Mouse (Mus musculus) thymus, postnatal 36 days (tissue): ENCODE measurements around the gene Klhdc3.

Experiments used
- DNase-seq, 2 experiments: peaks; one replicate each; pipeline ENCODE4 v3.0.0; 2022; ENCODE audit warnings: mixed read lengths in 2 of 2

Gene Klhdc3

DNA sequence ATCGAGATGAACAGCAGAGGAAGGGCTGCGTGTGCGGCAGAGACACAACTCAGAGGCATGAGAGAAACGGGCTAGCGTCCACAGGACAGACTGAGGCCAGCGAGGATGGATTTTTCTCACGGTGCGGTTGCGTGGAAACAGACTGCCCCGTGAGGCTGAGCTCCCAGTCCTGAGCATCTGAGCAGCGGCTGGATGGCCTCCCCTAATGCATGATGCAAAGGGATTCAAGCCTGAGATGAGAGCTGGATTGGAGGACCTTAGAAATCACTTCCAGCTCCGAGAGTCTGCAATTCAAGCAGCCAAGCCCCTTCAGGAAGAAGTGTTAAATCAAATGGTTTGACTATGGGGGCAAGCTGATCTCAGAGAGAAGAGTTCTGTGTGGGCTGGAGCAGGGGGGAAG is 20.8 kb upstream of the Klhdc3 start:
- no peak for DNase-seq

DNA sequence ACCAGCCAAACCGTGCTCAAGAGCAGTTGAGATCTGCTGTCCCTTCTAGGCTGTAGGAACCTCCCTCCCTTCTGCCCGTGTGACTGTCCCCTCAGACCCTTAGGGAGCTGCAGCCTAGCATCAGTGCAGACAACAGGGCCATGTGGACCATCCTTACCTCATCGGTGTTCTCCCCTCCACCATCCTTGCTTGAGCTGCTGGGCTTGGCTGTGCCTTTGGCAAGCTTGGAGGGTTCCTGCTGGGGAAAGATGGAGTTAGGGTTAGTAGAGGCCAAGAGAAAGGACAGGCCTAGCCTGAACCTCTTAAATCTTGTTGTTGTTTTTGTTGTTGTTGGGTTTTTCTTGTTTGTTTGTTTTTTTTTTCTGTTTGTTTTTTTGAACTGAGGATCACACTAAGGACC is 19.2 kb upstream of the Klhdc3 start:
- DNase-seq = no peak

DNA sequence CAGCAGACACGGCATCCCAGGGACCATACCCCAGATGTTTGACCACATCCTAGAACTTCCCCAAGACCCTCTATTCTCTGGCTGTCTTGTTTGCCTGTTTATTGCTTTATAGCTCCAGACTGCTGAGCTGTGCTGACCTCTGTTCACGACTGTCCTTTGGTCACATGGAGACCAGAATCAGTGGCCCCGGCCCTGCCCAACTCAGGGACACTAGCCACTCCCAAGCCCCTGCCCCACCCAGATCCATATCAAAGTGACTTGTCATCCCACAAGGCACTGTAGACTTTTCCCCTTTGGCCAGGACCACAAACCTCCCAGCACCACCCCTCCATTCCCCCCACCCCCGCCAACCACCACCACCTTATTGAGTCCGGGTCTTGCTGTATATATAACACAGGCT is 18.5 kb upstream of the Klhdc3 start:
- DNase-seq = no peak

DNA sequence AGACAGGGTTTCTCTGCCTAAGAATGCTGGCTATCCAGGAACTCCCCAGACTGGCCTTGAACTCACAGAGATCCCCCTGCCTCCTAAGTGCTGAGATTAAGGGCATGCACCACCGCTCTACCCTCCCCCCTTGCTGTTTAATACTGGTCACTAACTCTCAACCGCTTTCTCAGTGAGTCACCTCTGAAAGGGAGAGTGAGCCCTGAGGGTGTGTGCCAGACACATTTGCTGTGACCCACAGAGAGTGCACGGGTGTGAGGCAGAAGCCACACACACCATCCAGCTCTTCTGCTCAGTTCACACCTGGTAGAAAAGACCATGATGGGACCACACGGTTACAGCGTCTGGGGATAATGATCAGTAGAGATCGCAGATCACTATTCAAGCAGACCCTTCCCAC is 17.8 kb upstream of the Klhdc3 start:
- DNase-seq = no peak

DNA sequence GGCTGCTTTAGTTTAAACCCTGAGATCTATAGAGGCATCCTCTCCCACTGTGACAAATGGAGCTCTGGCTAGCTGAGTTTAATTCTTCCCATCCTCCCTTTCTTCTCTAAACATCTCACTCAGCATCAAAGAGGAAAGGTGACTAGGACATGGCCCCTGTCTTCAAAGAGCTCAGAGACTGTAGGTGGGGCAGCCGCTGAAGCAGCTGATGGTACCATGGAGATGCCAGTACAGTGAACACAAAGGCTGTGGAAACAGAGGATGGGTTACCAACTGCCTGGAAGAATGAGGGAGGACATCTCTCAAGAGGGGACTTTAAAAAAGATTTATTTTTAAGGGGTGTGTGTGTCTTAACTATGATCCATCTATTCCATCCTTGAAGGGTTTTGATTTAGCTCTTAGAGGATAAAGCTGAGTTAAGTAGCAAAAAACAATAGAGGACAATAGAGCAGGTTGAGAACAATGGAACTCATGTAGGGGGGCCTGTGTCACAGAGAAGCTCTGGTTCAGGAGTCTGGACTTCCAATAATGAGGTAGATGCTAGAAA is 13.9 kb upstream of the Klhdc3 start:
- DNase-seq = no peak

DNA sequence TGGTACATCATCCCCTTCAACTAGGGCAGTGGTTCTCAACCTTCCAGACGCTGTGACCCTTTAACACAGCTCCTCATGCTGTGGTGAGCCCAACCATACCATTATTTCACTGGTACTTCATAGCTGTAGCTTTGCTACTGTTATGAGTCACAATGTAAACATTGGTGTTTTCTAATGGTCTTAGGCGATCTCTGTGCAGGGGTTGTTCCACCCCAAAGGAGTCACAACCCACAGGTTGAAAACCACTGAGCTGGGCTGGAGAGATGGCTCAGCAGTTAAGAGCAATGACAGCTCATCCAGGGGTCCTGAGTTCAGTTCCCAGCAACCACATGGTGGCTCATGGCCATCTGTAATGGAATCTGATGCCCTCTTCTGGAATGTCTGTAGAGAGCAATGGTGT is 10.7 kb upstream of the Klhdc3 start:
- DNase-seq = no peak

DNA sequence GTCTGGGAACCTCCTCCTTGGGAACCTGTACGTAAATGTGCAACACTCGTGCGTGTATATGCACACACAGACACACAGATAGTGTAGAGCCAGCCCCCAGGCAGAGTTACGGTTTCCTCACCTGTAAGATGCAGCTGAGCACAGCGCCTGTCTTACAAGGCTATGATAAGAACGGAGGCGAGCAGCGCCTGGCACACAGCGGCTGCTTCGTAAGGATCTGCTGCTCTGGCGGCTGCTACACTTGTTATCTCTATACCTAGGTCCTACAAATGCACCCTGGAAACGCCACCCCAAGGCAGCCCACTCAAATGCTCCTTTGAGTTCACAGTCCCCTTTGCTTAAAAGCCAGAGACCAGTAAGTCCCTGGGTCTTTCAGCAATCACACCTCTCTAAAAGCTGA is 10.0 kb upstream of the Klhdc3 start:
- DNase-seq = no peak

DNA sequence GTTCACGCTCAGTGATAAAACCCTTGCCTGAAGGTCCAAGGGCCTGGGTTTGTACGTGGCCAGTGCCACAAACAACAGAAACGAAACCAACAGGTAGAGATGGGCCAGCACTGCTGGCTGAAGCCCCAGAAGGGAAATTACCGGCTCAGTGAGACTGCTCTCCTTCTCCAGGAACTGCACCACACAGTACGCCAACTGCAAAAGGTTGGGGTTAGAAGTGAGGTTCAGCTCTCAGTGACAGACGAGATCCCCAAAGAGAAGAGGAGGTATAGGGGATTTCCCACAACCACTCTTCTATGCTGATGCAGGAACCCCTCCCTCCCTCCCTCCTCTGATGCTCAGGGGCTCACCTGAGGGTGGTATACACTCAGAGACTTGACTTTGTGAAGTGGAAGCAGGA is 5.2 kb upstream of the Klhdc3 start:
- DNase-seq = no peak

DNA sequence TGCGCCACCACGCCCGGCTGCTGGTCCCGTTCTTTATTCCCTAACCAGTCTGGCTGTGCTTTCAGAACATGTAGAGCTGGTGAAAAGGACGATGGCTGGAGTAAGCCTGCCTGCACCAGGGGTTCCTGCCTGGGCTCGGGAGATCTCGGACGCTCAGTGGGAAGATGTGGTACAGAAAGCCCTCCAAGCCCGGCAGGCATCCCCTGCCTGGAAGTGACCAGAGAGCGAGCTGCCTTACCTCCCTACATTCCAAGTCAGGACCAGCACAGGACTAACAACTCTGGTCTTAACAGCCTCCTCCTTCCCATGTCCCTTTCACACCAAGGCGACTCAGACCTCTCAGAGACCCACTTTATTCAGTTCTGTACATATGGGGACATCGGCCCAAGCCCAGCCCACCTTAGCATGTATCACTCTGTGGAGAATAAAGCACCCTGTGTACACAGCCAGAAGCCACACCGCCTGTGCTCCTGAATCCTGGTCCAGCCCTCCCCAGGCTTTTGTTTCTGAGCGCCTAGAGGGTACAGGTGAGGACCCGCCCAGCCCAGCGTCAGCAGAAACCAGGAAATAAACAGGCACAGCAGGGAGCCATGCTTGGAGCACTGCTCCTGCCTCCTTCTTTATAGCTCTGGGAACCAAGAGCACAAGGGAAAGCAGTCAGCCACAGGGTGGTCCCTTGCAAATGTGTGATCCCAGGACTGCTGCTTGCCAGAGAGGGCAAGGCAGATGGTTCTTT is 2.1 kb upstream of the Klhdc3 start:
- DNase-seq = no peak

DNA sequence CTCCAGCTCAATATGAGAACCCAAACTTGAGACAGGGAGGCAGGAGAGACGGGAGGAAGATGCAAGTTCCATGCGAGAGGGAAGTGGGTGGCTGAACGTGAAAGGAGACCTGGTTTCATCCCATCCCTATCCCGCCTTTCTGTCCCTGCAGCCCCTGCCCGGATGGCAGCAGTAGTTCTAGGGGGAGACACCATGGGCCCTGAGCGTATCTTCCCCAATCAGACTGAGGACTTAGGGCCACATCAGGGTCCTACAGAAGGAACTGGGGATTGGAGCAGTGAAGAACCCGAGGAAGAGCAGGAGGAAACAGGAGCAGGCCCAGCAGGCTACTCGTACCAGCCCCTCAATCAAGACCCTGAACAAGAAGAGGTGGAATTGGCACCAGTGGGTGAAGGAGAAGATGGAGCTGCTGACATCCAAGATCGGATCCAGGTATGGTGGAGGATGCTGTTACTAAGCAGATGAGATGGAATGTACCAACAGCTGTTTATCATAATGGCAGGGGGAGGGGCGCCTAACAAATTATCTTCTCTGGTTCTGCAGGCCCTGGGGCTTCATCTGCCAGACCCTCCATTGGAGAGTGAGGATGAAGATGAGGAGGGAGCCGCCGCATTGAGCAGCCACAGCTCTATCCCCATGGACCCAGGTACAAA is 878 bp upstream of the Klhdc3 start:
- peak in 1 of 2 experiments; percentile 38 for DNase-seq

DNA sequence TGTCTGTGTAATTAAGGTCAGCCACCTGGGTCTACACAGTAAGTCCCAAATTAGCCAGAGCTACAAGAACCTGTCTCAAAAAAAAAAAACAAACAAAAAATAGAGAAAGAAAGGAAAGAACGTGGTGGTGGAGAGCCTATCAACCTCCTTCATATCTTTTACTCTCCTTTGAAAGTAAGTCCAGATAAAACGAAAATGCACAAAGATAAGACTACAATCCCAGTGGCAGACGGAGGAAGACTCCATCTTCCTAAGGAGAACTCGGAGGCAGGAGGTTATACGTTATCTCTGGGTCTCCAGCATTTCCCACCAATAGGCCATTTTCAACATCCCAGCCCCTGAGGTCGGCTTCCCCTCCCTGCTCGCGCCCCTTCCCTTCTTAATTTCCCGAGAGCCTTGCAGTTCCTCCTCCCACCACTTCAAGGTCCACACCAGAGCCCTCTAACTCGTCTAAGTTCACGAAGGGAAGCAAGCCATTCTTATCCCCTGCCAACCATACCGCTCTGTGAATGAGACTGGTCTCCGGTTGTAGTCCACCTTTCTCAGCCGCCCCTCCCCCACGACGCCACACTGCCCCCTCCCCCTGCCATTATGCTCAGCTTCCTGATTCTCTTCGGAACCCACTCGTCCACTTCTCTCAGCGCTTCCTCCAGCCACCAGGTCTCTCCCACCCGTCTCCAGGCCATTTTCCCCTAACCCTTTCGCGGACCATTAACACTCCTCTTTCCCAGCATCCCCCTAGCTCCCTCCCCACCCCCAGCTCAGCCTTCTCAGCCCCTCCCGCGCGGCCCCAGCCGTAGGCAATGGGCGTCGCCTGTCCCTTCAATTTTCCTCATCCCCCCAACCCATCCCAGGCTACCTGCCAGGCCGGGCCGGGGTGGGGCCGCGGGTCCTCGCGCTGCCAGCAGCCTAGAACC is 613 bp downstream of the Klhdc3 start:
- peak; percentile 44 to 53 for DNase-seq

DNA sequence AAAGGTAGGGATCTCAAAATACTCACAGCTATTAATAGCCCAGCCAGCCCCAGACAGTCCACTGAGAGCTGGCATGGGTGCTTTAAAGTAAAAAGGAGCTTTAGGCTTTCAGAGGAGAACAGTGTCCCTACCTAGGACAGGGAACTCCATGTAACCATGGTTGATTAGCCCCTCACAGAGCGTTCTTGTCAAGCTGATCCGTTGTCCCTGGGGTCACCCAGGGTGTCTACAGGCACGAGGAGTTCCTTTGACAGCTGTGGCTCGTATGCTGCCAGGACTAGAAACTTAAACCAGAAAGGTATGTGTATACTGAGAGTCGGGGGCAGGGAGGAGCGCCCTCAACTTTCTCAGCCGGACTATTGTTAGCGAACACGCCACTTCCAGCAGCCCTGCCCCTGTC is 1.8 kb downstream of the Klhdc3 start:
- DNase-seq = no peak

DNA sequence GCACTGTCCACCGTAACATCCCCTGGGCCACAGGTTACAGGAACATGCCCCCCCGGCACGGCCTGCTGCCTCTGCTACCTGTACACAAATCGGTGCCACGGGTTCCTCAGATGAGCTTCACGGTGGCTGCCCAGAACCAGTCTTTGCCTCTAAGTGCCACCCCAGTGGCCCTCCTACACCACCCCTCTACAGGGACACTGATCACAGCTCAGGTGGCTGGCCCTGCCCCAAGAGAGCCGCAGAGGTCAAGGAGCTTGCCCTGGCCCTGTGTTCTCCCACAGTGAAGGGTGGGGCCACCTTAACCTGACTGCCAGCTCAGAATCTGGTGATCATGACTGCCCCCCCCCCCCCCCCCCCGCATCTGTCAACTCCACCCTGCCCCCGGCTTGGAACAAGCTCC is 2.3 kb downstream of the Klhdc3 start, which contains the start of gene Mea1:
Mea1 (plus strand) TSS at position 378 of the 400 bp plus-strand sequence.
- DNase-seq = no peak

DNA sequence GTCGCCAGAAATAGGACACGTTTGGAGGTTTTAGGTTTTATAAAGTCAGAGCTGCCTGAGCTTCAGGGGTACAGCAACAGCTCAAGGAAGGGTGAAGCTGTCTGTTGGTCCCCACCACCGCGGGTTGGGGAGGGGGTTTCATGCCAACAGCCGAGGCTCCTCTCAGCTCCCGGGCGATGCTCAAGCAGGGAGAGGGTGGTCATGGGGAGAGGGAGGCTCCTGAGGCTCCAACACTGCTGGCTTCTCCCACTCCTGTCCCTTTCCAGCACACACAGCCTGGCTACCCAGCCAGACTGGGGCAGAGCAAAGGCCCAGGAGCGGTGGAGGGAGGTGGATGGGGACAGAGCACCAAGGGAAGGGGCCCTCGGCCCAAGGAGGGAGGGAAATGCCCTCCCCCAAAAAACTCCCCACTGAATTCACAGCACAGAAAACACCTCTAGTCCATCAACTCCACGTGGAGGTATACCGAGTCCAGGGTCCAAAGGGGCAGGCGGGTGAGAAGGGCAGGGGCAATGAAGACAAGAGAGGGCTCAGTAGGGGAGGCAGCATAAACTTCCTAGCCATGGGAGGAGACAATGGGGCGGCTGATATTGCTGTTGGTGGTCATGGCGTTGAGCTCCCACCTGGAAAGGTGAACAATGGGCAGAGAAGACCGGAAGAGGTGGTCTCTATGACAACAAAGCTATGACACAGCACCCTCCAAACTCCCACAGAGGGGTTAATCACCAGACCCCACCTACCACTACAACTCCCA is 6.0 kb downstream of the Klhdc3 start:
- DNase-seq = peak in 1 of 2 experiments; percentile 48

DNA sequence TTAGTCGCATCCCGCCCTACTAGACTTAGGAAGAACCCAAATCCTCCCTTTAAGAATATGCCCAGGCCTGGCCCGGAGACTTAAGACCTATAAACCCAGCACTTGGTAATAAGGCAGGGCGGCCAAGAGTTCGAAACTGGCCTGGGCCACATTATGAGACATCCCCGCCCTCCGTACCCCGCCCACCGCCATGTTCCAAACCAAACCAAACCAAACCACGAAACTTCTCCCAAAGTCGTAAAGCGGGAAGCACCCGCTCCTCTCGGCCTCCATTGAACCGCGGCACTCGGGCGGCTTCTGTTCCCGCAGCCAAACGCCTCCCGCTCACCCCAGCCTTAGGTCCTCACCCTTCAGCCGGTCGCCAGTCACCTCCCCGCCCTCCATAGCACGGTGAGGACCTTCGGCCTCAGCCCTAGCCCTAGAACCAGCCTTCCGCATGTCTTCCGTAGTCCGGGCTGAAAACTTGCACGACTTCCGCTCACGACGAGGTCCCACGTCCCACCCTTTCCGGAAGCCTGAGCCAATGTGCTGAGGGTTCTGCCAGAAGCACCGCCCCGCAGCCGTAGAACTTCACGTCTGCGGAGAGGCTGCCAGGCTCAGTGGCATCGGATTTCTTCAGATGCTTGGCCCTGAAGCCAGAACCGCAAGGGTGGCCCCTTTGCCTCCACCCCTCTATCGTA is 6.7 kb downstream of the Klhdc3 start, which contains the start of gene Rrp36:
Rrp36 (minus strand) TSS at position 503 of the 680 bp plus-strand sequence.
- DNase-seq = peak; percentile 83 to 87

DNA sequence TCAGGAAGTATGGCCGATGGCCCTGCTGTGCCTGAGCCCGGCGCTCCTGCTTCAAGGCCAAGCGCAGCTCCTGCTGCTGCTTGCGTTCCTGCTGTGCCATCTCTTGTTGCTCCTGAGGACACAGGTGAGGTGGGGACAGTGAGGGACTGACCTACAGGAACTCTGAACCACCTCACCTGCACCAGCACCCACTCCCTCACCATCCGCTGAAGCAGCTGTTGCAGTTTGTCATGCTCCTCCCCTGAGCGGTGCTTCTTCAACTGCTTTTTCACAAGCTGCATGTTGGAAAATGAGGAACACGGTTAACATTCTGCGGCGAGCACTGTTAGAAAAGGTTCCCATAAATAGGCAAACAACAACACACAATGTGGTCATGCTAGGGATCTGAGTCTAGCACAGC is 10.8 kb downstream of the Klhdc3 start:
- DNase-seq = no peak

DNA sequence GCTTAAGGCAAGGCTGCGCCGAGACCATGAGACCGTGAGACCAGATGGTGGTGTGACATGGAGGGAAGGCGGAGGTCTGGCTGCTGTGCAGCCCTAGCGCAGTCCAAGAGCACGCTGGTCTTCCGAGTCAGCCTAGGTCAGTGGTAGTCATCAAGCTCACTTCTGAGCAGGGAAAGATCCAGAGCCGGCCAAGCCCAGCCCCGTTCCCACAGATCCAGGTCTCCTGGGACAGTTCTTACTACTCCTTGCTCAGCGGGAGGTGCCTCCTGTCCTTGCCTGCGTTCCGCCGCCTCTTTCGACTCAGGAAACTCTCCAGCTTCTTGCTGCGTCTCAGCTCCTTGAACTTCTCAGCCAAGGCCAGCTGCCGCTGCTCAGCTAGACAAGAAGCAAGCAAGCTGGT is 13.0 kb downstream of the Klhdc3 start:
- DNase-seq = no peak

DNA sequence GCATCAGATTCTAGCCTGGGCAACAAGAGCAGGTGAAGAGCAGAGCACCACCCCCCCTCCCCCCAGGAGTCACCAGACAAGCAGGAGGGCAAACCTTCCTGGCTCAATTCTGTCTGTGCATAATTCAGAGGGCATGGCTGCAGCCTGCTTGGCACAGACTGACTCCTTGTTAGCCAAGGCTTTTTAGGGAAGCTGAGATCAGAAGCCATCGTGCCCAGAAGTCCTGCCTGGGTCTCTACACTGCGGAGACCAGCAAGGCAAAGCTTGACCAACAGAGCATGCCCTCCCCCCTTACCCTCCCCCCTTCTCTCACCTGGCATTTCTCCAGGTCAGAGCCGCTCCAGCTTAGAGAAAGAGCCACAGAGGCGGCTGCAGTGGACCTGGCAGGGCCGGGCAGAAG is 18.0 kb downstream of the Klhdc3 start:
- no peak for DNase-seq

DNA sequence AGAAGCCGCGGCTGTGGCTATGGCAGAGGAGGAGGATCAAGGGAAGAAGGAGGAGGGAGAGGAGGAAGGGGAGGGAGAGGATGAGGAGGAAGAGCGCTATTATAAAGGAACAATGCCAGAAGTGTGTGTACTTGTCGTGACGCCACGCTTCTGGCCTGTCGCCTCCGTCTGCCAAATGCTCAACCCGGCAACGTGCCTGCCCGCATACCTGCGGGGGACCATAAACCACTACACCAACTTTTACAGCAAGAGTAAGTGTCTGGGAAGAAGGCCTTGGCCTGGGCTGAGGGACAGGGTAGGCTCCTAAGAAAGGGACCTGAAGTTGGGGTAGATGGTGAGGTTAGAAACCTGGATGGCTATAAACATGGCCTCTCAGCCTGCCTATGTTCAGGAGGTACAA is 18.7 kb downstream of the Klhdc3 start:
- no peak for DNase-seq

DNA sequence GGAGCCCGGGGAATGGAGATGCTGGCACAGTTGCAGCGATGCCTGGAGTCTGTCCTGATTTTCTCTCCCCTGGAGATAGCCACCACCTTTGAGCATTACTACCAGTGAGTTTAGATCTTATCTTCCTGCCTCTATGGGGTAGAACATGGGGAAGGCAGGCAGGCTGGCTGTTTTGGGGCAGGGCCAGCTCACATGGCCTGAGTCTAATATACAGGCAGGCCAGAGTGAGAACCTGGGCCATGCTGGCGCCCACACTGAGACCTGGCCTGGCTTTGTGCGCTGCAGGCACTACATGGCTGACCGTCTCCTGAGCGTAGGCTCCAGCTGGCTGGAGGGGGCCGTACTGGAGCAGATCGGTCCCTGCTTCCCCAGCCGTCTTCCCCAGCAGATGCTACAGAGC is 19.4 kb downstream of the Klhdc3 start:
- DNase-seq = no peak

DNA sequence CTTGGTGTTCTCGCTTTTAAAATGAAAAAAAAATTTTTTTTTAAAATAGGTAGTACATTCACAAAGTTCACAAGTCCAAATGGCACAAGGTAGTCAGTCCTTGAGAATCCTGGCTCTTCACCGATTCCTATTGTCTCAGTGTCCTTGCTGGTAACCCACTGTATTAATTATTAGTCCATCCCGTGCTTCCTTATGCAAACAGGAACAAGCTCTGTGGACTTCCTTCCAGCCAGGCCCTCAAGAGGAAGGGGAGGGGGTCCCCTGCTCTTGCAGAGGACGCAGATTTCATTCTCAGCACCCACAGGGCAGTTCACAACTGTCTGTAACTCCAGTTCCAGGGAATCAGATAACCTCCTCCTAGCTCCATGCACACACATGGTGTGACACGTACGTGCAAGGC is 24.7 kb downstream of the Klhdc3 start:
- no peak for DNase-seq
